Mouse (Mus musculus) embryo, embryonic 9.5 days (tissue): ENCODE data around the gene Dbx1.
A peak's percentile ranks its signal among the peaks of the same experiment; 100 is the strongest.

Source experiments
- DNase-seq: peaks from one replicate; pipeline ENCODE4 v3.0.0-alpha.2; 2017; ENCODE audit errors: extremely low spot score

Gene Dbx1

DNA sequence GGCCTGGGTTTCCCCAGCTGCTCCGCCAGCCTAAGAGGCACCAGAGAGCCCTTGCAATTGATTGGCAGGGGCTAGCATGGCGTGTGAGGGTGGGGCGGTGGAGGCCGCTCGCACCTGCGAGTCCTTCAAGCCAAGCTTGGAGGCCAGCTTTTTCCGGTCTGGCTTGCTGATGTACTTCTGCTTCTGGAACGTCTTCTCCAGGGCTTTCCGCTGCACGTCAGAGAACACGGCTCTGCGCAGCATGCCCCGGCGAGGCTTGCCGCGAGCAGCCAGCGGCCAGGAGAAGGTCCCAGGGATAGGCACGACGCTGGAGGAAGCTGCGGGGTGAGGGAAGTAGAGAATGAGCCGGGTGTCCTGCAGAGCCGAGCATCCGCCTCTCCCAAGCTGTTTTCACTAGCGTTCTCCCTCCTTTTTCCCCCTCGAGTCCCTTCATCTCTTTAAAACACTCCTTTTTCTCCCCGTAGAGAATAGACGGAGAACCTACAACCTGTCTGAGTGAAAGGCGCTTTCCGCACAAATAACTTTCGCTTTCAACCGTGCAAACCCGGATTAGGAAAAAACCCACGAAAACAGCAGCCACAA lies 3.2 kb downstream of the Dbx1 start:
- DNase-seq, result peak; percentile 62

- DNase-seq, result no peak
Measured at GRCm38 (mm10) chr7:49632391-49632790, 4.3 kb downstream of the Dbx1 start.

DNA sequence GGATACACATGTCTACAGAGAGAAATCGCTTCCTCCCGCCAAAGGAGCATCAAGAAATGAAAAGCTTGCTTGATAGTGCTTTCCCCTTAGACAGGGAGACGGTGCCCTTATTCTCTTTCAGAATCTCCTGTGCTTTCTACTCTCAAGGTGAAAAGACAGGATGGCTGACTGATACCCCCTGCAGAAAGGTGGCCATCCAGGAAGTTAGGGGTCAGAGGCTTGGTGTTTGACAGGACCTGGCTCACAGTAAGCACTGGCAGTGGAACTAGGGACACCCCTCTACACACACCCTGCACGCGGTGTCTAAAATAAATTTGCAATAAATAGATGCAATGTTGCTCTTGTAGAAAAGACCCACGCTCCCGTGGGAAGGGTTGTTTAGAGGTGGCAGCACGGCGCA lies 4.8 kb downstream of the Dbx1 start:
- no peak for DNase-seq

DNA sequence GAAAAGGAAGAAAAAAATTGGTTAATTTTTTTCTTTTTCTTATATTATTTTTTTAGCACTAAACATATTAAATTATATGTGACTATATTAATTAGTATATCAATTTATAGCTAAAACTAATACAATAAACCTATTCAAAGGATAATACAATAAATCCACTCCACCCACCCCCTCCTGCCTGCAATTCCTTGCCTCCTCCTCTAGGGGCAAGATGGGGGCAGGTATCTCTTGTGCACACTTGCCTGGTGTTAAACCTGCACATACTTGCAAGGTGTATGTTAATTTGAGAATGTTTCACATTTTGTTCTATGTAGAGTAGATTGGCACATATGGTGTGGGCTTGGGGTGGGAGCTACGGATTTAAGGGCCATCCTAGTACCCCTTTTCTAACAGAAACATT lies 16.5 kb downstream of the Dbx1 start:
- no peak for DNase-seq

- no peak for DNase-seq
Measured at GRCm38 (mm10) chr7:49617087-49617486, 19.6 kb downstream of the Dbx1 start.

GRCm38 (mm10) chr7:49616258-49616735 lies 20.4 kb downstream of the Dbx1 start:
- DNase-seq, result peak; percentile 73

DNA sequence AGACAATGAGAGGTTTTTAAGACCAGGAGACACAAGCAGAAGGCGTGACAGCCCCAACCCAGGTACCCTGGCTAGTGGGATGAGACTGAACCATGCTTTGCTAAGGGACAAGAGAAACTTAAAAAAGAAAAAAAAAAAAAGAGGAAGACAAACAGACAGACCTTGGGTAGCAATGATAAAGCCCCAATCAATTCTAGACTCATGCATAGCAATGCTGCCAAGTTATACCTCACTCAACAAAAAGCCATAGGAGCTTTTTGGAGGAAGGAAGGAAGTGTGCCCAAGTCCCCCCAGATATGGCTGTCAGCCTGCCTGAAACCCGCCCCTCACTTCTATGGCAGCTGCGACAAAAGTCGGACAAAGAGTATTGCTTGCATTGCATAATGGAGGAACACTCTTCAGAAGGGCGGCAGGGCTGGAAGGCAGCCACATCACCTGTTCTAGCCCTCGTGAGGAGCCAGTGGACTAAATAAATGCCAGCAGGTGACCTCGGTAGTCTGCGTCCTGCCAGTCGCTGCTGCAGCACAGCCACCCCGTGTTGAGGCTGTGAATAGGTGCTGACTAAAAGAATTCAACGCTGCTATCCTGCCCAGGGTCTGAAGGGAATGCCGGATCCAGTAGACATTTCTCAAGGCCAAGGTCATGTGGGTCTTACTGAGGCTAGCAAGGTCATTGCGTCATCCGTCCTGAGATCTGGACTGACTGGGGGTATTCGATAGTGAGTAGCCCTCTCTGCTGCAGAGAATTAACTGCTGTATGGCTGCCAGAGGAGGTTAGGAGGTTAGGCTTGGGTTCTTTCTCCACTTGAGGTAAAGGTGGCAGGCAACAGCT lies 31.5 kb downstream of the Dbx1 start:
- no peak for DNase-seq

DNA sequence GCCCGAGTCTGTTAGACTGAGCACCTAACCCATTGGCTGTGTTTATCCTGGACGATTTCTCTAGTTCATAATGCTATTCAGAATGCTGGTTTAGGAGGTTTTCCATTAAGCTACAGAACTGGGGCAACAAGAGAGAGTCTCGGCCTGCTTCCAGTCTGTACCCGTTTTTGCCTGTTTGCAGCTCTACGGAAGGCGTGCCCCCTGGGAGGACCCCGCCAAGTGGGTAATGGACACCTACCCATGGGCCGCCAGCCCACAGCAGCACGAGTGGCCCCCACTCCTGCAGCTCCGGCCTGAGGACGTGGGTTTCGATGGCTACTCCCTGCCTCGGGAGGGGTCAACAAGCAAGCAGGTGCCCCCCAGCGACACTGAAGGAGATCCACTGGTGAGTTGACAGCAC lies 32.4 kb downstream of the Dbx1 start:
- no peak for DNase-seq

DNA sequence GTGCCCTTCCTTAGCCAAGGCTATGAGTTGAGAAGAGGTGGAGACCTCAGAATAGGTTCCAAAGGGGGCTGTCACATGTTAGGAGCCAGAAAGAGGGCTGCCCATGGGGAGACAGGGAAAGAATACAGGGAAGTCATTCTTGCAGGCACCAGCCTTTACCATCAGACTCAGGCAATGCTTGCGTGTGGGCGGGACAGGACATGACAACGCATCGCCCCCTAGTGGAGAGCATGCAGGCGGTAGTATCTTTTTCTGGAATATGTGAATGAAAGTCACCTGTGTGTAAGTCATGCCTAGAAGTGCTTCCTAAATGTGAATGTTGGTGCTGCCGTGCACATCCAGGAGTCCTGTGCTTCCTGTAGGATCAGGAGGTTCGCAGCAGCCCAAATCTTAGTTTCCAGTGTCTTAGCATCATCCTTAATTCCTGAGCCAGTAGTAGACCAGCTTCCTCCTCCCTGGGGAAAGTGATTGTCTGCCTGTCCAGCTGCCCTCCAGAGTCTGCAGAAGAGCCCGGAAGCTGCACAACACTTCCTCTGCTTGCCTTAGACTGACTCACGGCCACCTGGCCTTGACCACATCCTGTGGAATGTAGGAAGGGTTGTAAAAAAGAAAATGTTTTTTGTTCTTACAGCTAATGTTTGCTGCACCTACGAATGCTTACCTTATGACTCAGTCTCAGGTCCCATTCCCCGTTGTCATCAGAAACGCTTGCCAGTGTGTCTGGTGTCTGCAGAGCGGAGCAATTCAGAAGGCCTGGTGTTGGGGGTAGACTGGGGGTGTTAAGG lies 35.3 kb downstream of the Dbx1 start:
- peak; percentile 69 for DNase-seq

GRCm38 (mm10) chr7:49599950-49600349 lies 36.7 kb downstream of the Dbx1 start:
- no peak for DNase-seq

DNA sequence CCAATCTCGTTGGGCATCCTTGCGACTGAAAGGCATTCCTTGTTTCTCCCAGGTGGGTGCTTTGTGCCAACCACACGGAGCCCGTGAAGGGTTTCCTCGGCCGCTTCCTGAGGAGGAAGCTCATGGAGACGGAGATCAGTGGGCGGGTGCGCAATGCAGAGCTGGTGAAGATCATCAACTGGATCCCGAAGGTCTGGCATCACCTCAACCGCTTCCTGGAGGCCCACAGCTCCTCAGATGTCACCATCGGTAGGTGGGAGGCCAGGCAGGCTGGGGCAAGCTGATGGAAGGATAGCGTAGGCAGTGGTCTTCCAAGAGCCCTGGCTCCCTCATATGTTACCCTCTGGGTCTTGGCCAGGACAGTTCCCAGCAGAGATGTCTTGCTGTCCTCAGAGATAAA lies 38.4 kb downstream of the Dbx1 start:
- no peak for DNase-seq

DNA sequence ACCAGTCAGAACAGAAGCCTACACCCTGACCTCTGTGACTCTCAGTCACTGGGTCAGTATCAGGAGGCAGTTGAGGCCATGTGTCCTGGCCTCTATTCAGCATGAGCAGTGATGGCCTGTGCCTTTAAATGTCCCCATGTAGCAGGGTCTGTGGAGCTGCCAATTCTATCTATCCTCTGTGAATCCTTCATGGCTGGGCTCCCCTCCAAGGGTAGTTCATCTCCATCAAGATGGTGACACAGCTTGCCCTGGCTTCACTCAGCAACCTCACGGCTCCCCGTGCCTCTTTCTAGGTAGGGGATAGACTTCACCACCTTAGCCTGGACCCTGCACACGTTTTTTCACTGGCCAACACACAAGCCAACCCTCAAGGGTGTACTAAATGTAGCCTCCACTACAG lies 38.9 kb downstream of the Dbx1 start:
- DNase-seq, result no peak

- no peak for DNase-seq
Measured at GRCm38 (mm10) chr7:49589635-49590034, 47.0 kb downstream of the Dbx1 start.

GRCm38 (mm10) chr7:49586530-49587120 lies 50.0 kb downstream of the Dbx1 start:
- no peak for DNase-seq

- DNase-seq, result no peak
Measured at GRCm38 (mm10) chr7:49583176-49583575, 53.5 kb downstream of the Dbx1 start.

DNA sequence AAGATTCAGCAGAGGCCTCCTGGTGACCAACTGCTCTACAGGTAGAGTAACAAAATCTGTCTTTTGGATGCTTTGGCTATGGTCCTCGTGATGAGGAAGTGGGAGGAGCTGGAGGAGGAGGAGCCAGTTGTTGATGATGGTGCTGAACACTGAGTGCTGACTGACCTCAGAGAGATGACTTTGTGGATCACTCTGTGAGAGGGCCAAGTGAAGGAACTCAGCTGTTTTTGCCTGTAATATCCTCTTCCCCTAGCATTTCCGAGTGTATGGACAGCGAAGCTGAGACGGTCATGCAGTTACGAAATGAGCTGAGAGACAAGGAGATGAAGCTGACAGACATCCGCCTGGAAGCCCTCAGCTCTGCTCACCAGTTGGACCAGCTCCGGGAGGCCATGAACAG lies 54.1 kb downstream of the Dbx1 start:
- DNase-seq, result no peak

GRCm38 (mm10) chr7:49581951-49582350 lies 54.7 kb downstream of the Dbx1 start:
- no peak for DNase-seq
